Mouse (Mus musculus) WW6 (cell line): Measurements from ENCODE around the gene Efcab6.

ENCODE experiments used
- DNase-seq: peaks from one replicate; pipeline ENCODE4 v3.0.0-alpha.2; 2013; ENCODE audit warnings: low read depth, low spot score

The Efcab6 gene

DNA sequence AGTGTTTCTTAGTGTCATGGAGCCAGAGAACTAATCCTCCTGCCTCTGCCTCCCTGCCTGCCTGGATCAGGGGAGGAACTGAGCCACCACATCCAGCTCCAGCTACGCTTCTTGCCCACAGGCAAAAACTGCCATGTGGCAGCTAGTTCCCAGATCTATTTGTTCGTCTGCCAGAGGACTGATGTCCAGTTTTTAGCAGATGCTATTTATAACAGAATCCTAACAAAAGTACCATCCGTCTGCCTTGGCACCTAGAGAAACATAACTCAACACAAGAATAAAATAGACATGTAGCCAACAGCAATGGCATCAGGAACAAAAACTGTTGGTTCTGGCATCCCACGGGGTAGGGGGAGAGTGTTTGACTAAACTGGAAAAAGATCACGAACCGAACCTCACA lies 6.3 kb downstream of the Efcab6 start:
- no peak for DNase-seq

DNA sequence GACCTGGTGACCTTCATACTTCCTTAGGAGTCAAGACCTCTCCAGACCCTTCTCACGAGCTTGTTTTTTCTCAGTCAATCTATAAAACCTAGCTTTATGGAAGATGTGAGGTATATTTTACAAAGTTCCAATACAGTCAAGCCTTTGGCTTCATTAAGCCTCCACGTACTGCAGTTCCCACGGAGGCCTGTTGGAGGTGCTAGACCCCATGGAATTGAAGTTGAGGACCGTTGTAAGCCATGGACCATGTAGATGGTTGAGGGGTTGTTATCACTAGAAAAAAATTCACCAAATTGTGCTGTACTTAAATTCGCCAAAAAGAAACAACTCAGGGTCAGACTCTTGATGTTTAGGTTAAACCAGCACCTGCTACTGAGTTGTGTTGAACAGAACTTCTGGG lies 9.1 kb downstream of the Efcab6 start:
- no peak for DNase-seq

- DNase-seq = peak; percentile 52
Observed at GRCm38 (mm10) chr15:84053859-84054258, 11.3 kb downstream of the Efcab6 start.

- no peak for DNase-seq
Observed at GRCm38 (mm10) chr15:84053240-84053639, 11.9 kb downstream of the Efcab6 start.

DNA sequence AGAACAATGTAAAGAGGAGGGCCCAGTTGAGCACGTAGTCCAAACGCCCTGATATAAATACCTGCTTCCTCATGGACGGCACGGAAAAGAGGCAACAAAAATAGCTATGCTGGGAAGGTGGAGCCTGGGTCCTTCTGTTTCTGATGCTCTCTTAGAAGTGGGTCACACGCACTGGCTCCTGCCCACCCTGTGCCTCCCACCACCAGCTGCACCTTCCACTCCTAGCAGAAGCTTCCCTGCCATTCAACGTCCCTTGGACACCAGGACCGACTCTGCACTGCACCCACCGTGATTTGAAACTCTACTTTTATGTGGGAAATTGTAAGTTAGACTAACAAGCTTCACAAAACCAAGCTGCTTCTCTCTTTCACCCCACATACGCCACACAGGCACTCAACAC lies 12.8 kb downstream of the Efcab6 start:
- no peak for DNase-seq

DNA sequence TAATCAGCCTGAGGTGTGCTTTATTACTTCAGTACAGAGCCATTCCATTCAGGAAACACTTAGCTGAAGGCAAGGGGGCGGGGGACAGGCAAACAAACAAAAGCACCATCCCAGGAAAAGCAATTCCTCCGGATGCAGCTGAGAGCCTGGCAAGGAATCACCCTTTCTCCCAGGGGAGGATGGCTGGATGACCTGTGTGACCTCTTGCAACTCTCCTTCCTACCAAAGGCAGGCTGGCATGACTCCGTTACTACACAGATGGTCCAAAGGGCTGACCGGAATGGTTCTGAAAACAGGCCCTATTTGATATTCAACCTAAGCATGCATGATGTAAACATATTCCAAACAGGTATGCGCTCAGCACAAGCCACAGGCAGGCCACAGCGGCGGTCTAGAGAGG lies 15.6 kb downstream of the Efcab6 start:
- no peak for DNase-seq

DNA sequence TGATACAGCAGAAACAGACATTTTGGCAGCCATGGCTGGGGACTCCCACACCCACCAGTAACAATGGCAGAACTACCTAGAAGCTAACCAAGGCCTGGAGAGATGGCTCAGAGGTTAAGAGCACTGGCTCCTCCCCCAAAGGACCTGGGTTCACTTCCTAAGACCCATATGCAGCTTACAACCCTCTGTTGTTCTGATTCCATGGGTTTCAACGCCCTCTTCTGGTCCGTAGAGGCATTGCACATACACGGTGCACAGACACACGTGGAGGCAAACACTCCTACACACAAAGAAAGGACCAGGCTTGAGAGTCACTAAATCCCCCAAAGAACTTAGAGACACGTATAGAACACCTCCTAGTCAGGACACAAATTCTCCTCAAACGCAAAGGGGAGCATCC lies 19.6 kb downstream of the Efcab6 start:
- no peak for DNase-seq

GRCm38 (mm10) chr15:84037067-84037466 lies 28.1 kb downstream of the Efcab6 start:
- DNase-seq = no peak

- no peak for DNase-seq
Observed at GRCm38 (mm10) chr15:84025651-84026050, 39.5 kb downstream of the Efcab6 start.

DNA sequence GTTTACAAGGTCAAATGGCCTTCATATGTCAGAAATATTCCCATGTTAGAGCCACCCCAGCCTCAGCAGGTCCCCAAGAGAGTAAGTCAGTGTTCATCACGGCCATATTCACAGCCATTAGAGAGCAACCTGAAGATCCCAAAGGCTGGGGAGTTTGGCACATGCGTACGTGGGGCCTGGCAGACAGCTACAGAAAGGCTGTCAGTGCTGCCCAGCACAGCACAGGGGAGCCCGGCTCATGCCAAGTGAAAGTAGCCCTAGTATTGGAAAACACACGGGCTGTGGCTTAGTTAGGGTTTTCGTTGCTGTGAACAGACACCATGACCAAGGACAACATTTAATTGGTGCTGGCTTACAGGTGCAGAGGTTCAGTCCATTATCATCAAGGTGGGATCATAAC lies 40.3 kb downstream of the Efcab6 start:
- DNase-seq = no peak

GRCm38 (mm10) chr15:84009366-84010083 lies 55.7 kb downstream of the Efcab6 start:
- no peak for DNase-seq

GRCm38 (mm10) chr15:84004306-84004705 lies 60.9 kb downstream of the Efcab6 start:
- no peak for DNase-seq

DNA sequence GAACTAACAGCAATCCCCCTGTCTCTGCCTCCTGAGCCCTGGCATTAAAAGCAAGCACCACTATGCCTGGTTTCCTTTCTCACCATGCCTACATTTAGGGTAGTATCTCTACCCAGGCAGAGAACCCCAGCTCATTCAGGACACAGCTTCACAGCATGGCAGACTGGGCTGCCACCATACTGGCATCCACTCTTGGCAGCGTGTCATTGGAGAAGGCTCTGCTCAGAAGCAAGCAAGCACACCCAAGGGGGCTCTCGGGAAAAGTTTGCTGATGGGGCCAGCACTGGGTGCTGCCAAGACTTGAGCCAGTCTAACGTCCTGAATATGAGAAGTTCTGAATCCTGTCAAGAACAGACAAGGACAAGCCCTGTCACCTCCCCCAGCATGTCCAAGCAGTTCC lies 66.1 kb downstream of the Efcab6 start:
- DNase-seq = no peak

DNA sequence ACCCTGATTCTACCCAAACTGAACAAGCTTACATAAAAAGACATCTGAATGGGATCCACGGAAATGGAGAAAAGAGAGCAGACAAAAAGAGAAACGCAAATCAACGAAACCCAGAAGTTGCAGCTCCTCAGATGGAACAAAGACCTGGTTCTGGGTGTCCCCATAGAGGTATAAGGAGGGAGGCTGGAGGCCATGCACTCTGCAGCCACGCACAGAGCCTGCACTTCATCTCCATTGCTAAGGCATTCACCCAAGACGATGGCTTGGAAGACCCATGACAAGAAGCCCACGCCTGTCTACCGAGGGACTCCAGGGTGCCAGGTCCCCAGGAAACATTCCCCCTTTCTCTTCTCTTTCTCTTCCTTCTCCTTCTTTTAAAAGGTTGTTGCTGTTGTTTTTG lies 66.6 kb downstream of the Efcab6 start:
- no peak for DNase-seq

DNA sequence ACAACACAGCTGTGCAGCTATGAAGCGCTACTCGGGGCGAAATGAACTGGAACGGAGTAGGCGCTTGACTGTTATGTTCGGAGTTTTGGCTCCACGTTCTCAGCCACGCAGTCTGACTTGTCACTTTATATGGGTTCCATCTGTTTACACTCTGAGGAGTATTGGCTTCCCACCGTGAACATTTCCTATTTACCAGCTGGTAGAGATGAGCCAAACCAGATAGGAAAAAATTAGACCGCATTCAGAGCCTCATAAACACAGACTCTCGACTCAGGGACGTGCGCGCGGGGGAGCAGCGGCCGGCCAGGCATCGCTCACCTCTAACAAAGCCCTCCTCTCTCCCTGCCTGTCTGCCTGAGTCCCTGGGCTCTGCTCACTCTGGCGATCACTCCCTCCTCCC lies 67.1 kb downstream of the Efcab6 start:
- no peak for DNase-seq

- no peak for DNase-seq
Observed at GRCm38 (mm10) chr15:83997550-83997949, 67.6 kb downstream of the Efcab6 start.

GRCm38 (mm10) chr15:83996864-83997263 lies 68.3 kb downstream of the Efcab6 start:
- DNase-seq = no peak

GRCm38 (mm10) chr15:83992191-83992590 lies 73.0 kb downstream of the Efcab6 start:
- no peak for DNase-seq

- DNase-seq = no peak
Observed at GRCm38 (mm10) chr15:83991461-83991860, 73.7 kb downstream of the Efcab6 start.

DNA sequence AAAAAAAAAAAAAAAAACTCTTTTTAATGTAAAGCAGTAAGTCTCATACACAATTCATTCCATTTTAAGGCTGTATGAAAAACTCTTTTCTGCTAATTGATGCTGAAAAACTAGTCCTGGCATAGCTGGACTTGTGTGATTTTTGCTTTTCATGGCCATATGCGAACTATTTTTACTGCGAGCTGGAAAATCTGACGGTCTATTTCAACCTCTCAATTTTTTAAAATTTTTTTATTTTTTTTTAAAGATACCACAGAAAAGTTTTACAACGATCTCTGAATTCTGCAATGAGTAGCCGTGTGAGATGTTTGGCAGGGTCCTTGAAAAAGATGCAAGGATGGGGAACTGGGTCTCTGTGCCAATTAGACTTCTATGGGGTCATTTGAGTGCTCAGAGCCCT lies 75.9 kb downstream of the Efcab6 start:
- no peak for DNase-seq

DNA sequence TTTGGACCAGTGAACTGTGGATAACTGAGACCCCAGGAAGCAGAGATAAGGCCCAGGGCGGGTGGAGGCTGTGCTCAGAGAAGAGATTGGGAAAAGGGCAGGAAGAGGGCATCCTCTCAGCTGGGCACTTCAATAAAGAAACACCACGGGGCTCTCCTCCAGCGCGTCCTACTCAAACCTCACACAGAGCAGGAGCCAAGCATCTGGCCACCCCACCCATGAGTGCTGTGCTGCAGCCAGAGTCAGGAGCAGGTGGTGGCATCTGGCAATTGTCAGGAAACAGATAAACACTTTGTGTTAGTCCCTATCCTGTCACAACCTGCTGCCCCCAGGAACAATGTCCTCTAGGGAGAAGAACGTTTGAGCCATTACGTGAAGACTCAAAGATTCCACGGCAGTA lies 77.1 kb downstream of the Efcab6 start:
- no peak for DNase-seq

DNA sequence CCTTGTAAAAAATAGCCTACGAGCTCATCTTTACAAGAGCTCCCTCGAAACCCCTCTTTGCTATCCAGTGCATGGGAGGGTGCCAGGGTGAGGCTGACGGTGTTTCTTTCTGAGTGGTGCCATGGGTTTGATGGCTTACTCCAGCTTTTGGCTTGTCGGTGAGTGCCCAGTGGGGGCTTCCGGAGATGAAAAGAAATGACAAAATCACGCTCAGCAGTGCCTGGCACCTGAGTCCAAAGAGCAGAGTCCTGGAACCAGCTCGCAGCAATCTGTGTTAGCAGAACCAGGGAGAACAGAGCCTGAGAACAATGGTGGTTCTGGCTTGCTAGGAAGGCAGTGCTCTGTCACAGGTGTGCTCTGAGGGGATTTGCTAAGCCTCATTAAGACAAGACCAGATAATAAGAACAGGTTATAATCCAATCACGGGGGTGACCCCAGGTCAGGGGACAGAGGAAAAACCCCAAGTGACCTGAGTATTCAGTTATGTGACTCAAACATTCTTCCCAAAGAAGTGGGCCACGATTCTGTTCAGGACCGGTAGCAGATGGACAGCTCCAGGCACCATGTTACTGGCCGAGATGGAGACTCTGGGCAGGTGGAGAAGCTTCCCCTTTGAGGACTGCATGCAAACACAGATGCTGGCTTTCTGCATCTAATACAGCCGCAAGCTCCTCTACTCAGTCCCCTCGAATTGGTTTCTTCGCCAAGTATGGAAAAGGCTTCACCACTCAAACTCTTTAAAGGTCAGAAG lies 82.8 kb downstream of the Efcab6 start:
- no peak for DNase-seq

DNA sequence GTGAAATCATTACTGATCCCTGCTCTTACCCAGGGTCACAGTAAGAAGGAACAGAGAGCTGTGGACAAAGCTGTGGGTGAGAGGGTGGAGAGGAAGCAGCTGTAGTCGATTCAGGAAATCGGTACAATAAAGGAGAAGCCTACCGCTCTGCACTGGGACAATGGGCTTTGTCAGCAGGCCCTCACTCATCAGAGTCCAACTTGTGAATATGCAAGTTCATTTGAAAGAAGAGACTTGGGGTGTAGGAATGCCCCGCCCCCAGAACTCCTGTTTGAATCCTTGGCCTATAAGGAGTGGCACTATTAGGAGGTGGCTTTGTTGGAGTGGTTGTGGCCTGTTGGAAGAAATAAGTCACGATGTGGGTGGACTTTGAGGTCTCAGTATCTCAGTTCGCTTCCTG lies 86.3 kb downstream of the Efcab6 start:
- DNase-seq = peak; percentile 40
